Mouse (Mus musculus): ENCODE results near the gene Vwa8. TPM values are rescaled to one million over a fixed set of nuclear protein-coding genes. Genes with fewer than 3 reads are reported as not detected.

The Vwa8 gene
- total and polyA plus RNA-seq, 3 experiments: 12.4 to 17.5 (median 15.9) TPM

GRCm38 (mm10) chr14:79174526-79174925, 325.7 kb downstream of the Vwa8 start:
- Histone ChIP-seq H3K79me2 (replicated peaks; ENCODE audit: control insufficient read depth, extremely low read depth, insufficient read depth, poor library complexity, severe bottlenecking) (no peaks in the 10 kb centered on the region), H3K4me3 (replicated peaks in 1 of 3; ENCODE audit: low read depth in 2 of 3, low read length in 2 of 3, poor library complexity in 1 of 3) (no peak overlapping the region), H3K27me3 (replicated peaks) (no peaks in the 10 kb centered on the region), H3K27ac (ENCODE audit: insufficient read depth, low read depth) (no peak overlapping the region), H3K4me1 (ENCODE audit: control insufficient read depth in 1 of 2, insufficient read depth in 2 of 2) (no peaks in the 10 kb centered on the region), H3K9me3 (replicated peaks; ENCODE audit: low read length) (peaks cover 5% of the 10 kb centered on the region), H3K9ac (ENCODE audit: insufficient read depth, low read depth) (no peak overlapping the region), H3K4me2 (ENCODE audit: insufficient read depth, low read depth, poor library complexity, severe bottlenecking) (no peak overlapping the region), H3K36me3 (replicated peaks in 1 of 2; ENCODE audit: control insufficient read depth in 1 of 2, insufficient read depth in 1 of 2, low read length in 1 of 2) (peaks cover 7 to 16% of the 10 kb centered on the region in 2 experiments)
- no peak for DNase-seq (ENCODE audit: extremely low read depth)
- dilution Hi-C loops (cut with MboI; ENCODE audit: extremely low pct_ligation_motif_present, extremely low pct_unique_long_range_greater_than_20kb, low sequenced_read_pairs) (no loop called here), in situ Hi-C loops (cut with MboI; ENCODE audit: low pct_ligation_motif_present, low pct_unique_long_range_greater_than_20kb, low sequenced_read_pairs) (no loop called here)
- no peak for TF ChIP-seq SMC3 (IDR thresholded peaks at IDR 0.05; ENCODE audit: low read depth, low read length)
- no peak for TF ChIP-seq MAX (IDR thresholded peaks at IDR 0.05; ENCODE audit: low read length)
- no peak for TF ChIP-seq SIN3A (IDR thresholded peaks at IDR 0.05; ENCODE audit: low read length)
- TF ChIP-seq NRF1 (IDR thresholded peaks at IDR 0.05; ENCODE audit: low read depth, low read length): no peak
- TF ChIP-seq ETS1 (conservative IDR thresholded peaks at IDR 0.05; ENCODE audit: low read depth, low read length): no peak
- no peak for TF ChIP-seq GABPA (IDR thresholded peaks at IDR 0.05; ENCODE audit: insufficient replicate concordance, low read depth, low read length)
- TF ChIP-seq IRF4 (IDR thresholded peaks at IDR 0.05; ENCODE audit: low read depth, low read length): no peak
- TF ChIP-seq MYC (IDR thresholded peaks at IDR 0.05; ENCODE audit: low read depth, low read length): no peak
- TF ChIP-seq HCFC1 (IDR thresholded peaks at IDR 0.05; ENCODE audit: low read depth, low read length): no peak
- TF ChIP-seq MEF2A (IDR thresholded peaks at IDR 0.05; ENCODE audit: borderline replicate concordance, low read depth, low read length): no peak
- no peak for TF ChIP-seq CHD2 (IDR thresholded peaks at IDR 0.05; ENCODE audit: low read length)
- no peak for TF ChIP-seq KAT2A (IDR thresholded peaks at IDR 0.05; ENCODE audit: insufficient replicate concordance, low read length)
- TF ChIP-seq POLR2AphosphoS2 (IDR thresholded peaks at IDR 0.05; ENCODE audit: low read depth, low read length): no peak
- no peak for TF ChIP-seq UBTF (IDR thresholded peaks at IDR 0.05; ENCODE audit: low read depth, low read length)
- TF ChIP-seq TCF12 (IDR thresholded peaks at IDR 0.05; ENCODE audit: low read depth, low read length): no peak
- TF ChIP-seq ZKSCAN1 (IDR thresholded peaks at IDR 0.05; ENCODE audit: borderline replicate concordance, low read depth, low read length): no peak

DNA sequence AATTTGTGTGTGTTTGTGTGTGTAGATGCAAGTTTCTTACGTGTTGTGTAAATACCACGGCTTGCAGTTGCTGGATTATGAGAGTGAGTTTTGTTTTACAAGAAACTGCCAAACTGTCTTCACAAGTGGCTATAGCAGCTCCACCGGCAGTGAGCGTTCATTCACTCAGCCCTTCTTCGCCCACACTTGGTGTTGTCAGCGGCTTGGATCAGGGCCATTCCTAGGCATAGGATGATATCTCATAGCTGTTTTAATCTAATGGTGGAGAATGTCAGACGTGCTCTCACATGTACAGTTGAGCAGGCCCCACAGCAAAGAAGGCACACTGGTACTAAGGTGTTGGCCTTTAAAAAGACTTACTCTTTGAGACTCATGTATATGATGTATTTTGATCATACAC, 328.9 kb downstream of the Vwa8 start:
- Histone ChIP-seq H3K9ac (ENCODE audit: insufficient read depth, low read depth) (no peak overlapping the region), H3K4me3 (replicated peaks in 1 of 3; ENCODE audit: low read depth in 2 of 3, low read length in 2 of 3, poor library complexity in 1 of 3) (no peak overlapping the region), H3K4me2 (ENCODE audit: insufficient read depth, low read depth, poor library complexity, severe bottlenecking) (no peak overlapping the region), H3K9me3 (replicated peaks; ENCODE audit: low read length) (peaks cover 5% of the 10 kb centered on the region), H3K79me2 (replicated peaks; ENCODE audit: control insufficient read depth, extremely low read depth, insufficient read depth, poor library complexity, severe bottlenecking) (no peaks in the 10 kb centered on the region), H3K27ac (ENCODE audit: insufficient read depth, low read depth) (no peak overlapping the region), H3K27me3 (replicated peaks) (no peaks in the 10 kb centered on the region), H3K4me1 (ENCODE audit: control insufficient read depth in 1 of 2, insufficient read depth in 2 of 2) (no peaks in the 10 kb centered on the region), H3K36me3 (replicated peaks in 1 of 2; ENCODE audit: control insufficient read depth in 1 of 2, insufficient read depth in 1 of 2, low read length in 1 of 2) (peaks cover 11 to 35% of the 10 kb centered on the region in 2 experiments)
- TF ChIP-seq TCF12 (IDR thresholded peaks at IDR 0.05; ENCODE audit: low read depth, low read length) (no peak), KAT2A (IDR thresholded peaks at IDR 0.05; ENCODE audit: insufficient replicate concordance, low read length) (no peak), SMC3 (IDR thresholded peaks at IDR 0.05; ENCODE audit: low read depth, low read length) (no peak)
- in situ Hi-C loops (cut with MboI; ENCODE audit: low pct_ligation_motif_present, low pct_unique_long_range_greater_than_20kb, low sequenced_read_pairs): no loop called here
- dilution Hi-C loops (cut with MboI; ENCODE audit: extremely low pct_ligation_motif_present, extremely low pct_unique_long_range_greater_than_20kb, low sequenced_read_pairs): no loop called here
- no peak for DNase-seq (ENCODE audit: extremely low read depth)

Data from CH12.LX (cell line).